Mouse (Mus musculus) small intestine, adult 2 months (tissue): ENCODE measurements at regions not wholly inside any gene's neighbourhood (a gene's known extent, or its start where the extent isn't known, plus 50 kb on each side); places are given as distances from the start of the nearest gene placed in this dataset.

ENCODE experiments used
- CTCF ChIP-seq: fragments of 200-500 bp; IDR thresholded peaks from 2 replicates; pipeline ENCODE4 v1.5.1; 2012; ENCODE audit warnings: low read depth, mild to moderate bottlenecking, control low read depth, inconsistent platforms, low read length, moderate library complexity, mixed read lengths; ENCODE audit not compliant: insufficient replicate concordance, insufficient read length; ENCODE audit errors: extremely low read depth
- POLR2A ChIP-seq: fragments of 200-500 bp; IDR thresholded peaks from 2 replicates; pipeline ENCODE4 v1.6.1; 2012; ENCODE audit warnings: low read depth, mild to moderate bottlenecking, control low read depth, inconsistent platforms, low read length, moderate library complexity

GRCm38 (mm10) chr6:52413639-52414038, 100.3 kb downstream of the Evx1 start:
- TF ChIP-seq CTCF (no peak), POLR2A (no peak)
